Mouse (Mus musculus): ENCODE measurements around the gene Dyrk3. TPM values are rescaled to one million over a fixed set of nuclear protein-coding genes. Genes with fewer than 3 reads are reported as not detected.

The Dyrk3 gene
- total RNA-seq, 4 experiments from 2014 or later = not detected

- DNase-seq (ENCODE audit: low spot score in 2 of 2) = no peak
These were observed 53.9 kb downstream of the Dyrk3 start for GRCm38 (mm10) chr1:131084289-131084688.

- DNase-seq (ENCODE audit: low spot score in 2 of 2) = no peak
These were observed 54.5 kb downstream of the Dyrk3 start for GRCm38 (mm10) chr1:131083609-131084008.

DNA sequence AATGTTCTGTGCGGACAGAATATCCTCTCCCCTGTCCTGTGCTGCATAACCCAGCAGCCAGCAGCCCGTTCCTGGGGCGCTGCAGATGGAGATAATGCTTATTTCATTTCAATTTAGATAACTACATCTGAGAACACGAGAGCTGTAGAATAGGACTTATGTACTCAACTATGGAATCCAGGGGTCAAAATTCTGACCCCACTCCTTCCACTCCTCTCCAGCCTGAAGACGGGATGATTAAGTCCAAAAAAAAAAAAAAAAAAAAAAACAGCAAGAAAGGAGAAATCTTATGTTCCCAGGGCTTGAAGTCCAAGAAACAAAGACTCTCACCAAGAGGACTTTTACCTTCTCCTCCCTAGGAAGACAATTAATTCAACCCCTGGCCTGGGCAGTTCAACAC lies 55.0 kb downstream of the Dyrk3 start:
- no peak for DNase-seq (ENCODE audit: low spot score in 2 of 2)

DNA sequence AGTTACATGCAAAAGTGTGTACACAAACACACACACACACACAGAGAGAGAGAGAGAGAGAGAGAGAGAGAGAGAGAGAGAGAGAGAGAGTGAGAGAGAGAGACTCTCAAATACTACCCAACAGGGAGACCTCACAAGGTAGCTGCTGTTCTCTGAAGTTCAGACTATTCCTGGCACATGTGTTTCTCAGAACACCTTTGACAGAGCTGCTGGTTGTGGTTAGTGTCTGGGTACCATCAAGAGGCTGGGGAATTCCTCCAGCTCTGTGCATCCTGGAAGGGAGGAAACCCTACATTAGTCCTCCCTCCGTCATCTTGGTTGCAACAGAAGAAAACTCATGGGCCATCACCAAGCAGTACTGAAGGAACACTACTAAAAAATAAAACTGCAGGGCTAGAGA lies 57.5 kb downstream of the Dyrk3 start:
- DNase-seq (ENCODE audit: low spot score in 2 of 2) = no peak

DNA sequence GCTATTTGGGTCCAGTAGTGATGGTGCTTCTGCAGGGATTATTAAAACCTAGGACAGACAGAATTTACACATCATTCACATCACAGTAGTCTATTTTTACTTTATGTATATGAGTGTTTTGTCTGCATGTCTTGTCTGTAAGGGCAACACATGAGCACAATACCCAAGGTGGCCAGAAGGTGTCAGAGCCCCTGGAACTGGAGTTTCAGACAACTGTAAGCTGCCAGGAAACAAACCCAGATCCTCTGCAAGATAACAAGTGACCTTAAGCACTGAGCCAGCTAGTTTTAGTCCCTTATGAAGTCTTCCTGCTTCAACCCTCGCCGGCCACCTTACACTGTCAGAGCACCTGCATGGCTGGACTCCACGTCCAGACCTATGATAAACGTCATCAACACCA lies 58.4 kb downstream of the Dyrk3 start:
- no peak for DNase-seq (ENCODE audit: low spot score in 2 of 2)

- DNase-seq (ENCODE audit: low spot score in 2 of 2) = peak in 1 of 2 experiments; percentile 27
These were observed 59.3 kb downstream of the Dyrk3 start for GRCm38 (mm10) chr1:131078761-131079330.

Other genes with a start within 250 kb of the Dyrk3 start
- gene Il20, start 226.9 kb downstream of the Dyrk3 start, total RNA-seq (2022) = not detected
- under 1 TPM in 1 of 4 experiments, not detected in 3; 0.43 TPM for gene Il19, start 198.2 kb downstream of the Dyrk3 start, total RNA-seq (2022)
- not detected for gene Il10, start 118.5 kb downstream of the Dyrk3 start, total RNA-seq (2022)
- 100 to 1,000 TPM; 215 to 257 (median 231) TPM for gene Mapkapk2, start 40.5 kb downstream of the Dyrk3 start, total RNA-seq (2022)
- 10 to 100 TPM; 27.9 to 30.4 (median 29.3) TPM for gene Eif2d, start 14.8 kb upstream of the Dyrk3 start, total RNA-seq (2022)
- gene Rassf5, start 106.9 kb upstream of the Dyrk3 start, total RNA-seq (2022) = 1 to 10 TPM in 1 of 4 experiments, under 1 TPM in 2, not detected in 1; 0.35 to 1.1 (median 0.39) TPM
- 1 to 10 TPM in 1 of 4 experiments, under 1 TPM in 2, not detected in 1; 0.41 to 1.4 (median 0.70) TPM for gene Ikbke, start 141.3 kb upstream of the Dyrk3 start, total RNA-seq (2022)

All from gastrocnemius, adult 8-10 months (tissue).